Mouse (Mus musculus) forebrain, embryonic 16.5 days (tissue): Measurements from ENCODE around the gene Mmp27. TPM values are rescaled to one million over a fixed set of nuclear protein-coding genes. Genes with fewer than 3 reads are reported as not detected.

Experiments
- ATAC-seq: fragments of 200-750 bp; cut with Nextera tagmentation; 2 replicates; pipeline ENCODE4 v1.8.0; 2017; ENCODE audit warnings: mild to moderate bottlenecking, moderate library complexity
- H3K27ac ChIP-seq: fragments of 300-500 bp; sonication (generic); 2 replicates; pipeline ENCODE4 v1.5.1; 2014; ENCODE audit warnings: low read length, control low read depth
- H3K27me3 ChIP-seq: fragments of 300-500 bp; sonication (generic); replicated peaks from 2 replicates; pipeline ENCODE4 v1.6.1; 2014; ENCODE audit warnings: low read length; ENCODE audit not compliant: control insufficient read depth, insufficient read depth
- H3K36me3 ChIP-seq: fragments of 300-500 bp; sonication (generic); 2 replicates; pipeline ENCODE4 v1.6.1; 2014; ENCODE audit not compliant: control insufficient read depth, insufficient read depth
- H3K4me1 ChIP-seq: fragments of 300-500 bp; sonication (generic); replicated peaks from 2 replicates; pipeline ENCODE4 v1.6.1; 2014; ENCODE audit warnings: low read length; ENCODE audit not compliant: control insufficient read depth, insufficient read depth
- H3K4me2 ChIP-seq: fragments of 300-500 bp; sonication (generic); 2 replicates; pipeline ENCODE4 v1.6.1; 2014; ENCODE audit warnings: mild to moderate bottlenecking, low read length, control low read depth
- H3K4me3 ChIP-seq: fragments of 300-500 bp; sonication (generic); replicated peaks from 2 replicates; pipeline ENCODE4 v1.5.1; 2014; ENCODE audit warnings: mild to moderate bottlenecking, low read length, control low read depth
- H3K9ac ChIP-seq: fragments of 300-500 bp; sonication (generic); replicated peaks from 2 replicates; pipeline ENCODE4 v1.6.1; 2014; ENCODE audit warnings: low read depth, low read length, control low read depth
- H3K9me3 ChIP-seq: fragments of 300-500 bp; sonication (generic); 2 replicates; pipeline ENCODE4 v1.6.1; 2016; ENCODE audit warnings: low read length; ENCODE audit not compliant: control insufficient read depth
- WGBS: fragments of 180-500 bp; shearing (Covaris S2); extraction: QIAGEN DNeasy Blood & Tissue Kit; methylation state at CpG from one replicate; pipeline ENCODE4 v1.1.7; 2014; 5-methylcytosine and 5-hydroxymethylcytosine counted together
- polyA plus RNA-seq: library from polyadenylated mRNA; unstranded; fragments of >200 nt; fragmentation: Nextera tagmentation; extraction: Ambion mirVana; gene quantifications from 2 replicates; pipeline ENCODE4 v1.2.1, GENCODE M21; 2015

Gene Mmp27
- polyA plus RNA-seq, 1 experiment from 2014 or later: not detected

DNA sequence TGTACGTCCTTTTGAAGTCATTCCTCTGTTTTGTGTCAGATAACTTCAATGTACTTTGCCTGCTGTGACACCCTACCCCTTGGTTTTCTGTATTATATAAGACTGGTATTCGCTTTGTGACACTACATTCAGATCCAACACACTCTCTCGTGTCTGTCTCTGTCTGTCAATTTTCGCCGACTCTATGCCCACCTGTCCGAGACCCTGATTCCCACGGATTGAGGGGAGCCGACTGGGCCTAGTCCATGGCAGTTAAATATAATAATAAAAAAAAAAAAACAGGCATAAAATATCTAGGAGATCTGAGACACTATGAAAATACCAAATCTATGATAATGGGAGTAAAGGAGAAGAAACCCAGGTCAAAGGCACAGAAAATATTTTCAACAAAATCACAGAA lies 18.9 kb downstream of the Mmp27 start:
- no peak for ATAC-seq
- 74% methylated on average over 8 of the region's 8 CpGs for WGBS
- H3K36me3 ChIP-seq: no peaks in the 10 kb centered on the region

DNA sequence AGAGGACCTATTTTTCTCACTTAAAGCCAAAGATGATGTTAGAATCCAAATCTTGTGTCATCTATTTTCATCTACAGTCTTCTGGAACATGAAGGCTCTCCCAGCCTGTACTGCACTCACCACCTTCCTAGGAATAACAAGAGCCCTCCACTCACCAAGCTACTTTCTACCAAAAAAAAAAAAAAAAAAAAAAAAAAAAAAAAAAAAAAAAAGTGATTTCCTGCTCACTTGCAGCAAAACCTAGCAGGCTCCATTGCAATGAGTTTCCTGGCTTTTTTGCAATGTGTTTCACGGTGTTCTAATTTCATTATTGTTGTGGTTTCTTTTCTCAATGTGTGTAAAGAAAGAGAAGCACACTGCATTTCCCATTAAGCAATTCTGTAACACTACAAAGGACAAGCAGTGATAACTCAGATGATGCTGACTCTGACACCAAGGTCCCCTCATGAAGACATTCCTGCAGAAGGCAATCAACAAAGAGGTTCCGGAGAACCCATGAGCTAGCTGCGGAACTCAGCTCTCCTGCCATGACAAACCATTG lies 22.1 kb downstream of the Mmp27 start:
- Histone ChIP-seq H3K27ac (no peak overlapping the region), H3K4me3 (no peak overlapping the region), H3K4me2 (no peak overlapping the region), H3K27me3 (no peaks in the 10 kb centered on the region), H3K9me3 (no peaks in the 10 kb centered on the region), H3K4me1 (peaks cover 5% of the 10 kb centered on the region), H3K36me3 (no peaks in the 10 kb centered on the region), H3K9ac (no peak overlapping the region)
- ATAC-seq: no peak
- 98% methylated on average over 3 of the region's 3 CpGs for WGBS

More for the DNA sequence above, 18.9 kb downstream of the Mmp27 start:
- H3K27ac ChIP-seq: no peak overlapping the region
- peaks cover 4% of the 10 kb centered on the region for H3K4me1 ChIP-seq
- no peaks in the 10 kb centered on the region for H3K9me3 ChIP-seq
- no peak overlapping the region for H3K4me2 ChIP-seq
- H3K27me3 ChIP-seq: no peaks in the 10 kb centered on the region
- no peak overlapping the region for H3K9ac ChIP-seq
- no peak overlapping the region for H3K4me3 ChIP-seq

DNA sequence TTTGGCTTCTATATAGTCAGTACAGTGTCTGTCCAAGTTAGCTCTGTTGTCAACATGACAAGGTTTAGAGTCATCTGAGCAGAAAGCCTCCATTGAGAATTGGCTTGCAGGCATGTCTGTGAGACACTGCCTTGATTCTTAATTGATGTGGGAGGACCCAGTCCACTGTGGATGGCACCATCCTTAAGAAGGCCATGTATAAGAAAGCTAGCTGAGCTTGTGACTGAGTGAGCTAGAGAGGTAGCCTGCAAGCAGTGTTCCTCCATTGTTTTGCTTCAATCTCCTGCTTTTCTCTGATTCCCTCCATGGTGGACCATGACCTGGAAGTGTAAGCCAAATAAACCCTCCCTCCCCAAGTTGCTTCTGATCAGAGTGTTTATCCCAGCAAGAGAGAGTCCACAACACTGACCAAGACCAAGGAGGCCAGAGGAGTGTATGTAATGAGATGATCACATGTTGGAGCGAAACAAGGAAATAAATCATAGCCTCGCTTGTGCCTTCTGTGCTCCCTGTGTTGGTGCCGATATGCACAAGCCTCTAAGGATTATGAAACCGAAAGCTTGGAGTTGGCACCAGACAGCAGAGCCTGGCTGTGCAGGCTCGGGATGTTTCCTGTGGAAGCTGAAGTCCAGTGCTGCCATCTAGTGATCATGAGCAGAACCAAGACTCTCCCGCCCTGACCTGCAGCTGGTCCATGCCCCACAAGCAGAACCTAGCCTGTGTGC lies 23.8 kb downstream of the Mmp27 start:
- Histone ChIP-seq H3K9ac (peak overlapping the region; percentile 54), H3K36me3 (no peaks in the 10 kb centered on the region), H3K4me3 (peak overlapping the region; percentile 36), H3K4me1 (peaks cover 5% of the 10 kb centered on the region), H3K27me3 (no peaks in the 10 kb centered on the region), H3K4me2 (peak overlapping the region; percentile 51), H3K9me3 (no peaks in the 10 kb centered on the region), H3K27ac (no peak overlapping the region)
- ATAC-seq: peak; percentile 99
- 15% methylated on average over 6 of the region's 6 CpGs for WGBS

DNA sequence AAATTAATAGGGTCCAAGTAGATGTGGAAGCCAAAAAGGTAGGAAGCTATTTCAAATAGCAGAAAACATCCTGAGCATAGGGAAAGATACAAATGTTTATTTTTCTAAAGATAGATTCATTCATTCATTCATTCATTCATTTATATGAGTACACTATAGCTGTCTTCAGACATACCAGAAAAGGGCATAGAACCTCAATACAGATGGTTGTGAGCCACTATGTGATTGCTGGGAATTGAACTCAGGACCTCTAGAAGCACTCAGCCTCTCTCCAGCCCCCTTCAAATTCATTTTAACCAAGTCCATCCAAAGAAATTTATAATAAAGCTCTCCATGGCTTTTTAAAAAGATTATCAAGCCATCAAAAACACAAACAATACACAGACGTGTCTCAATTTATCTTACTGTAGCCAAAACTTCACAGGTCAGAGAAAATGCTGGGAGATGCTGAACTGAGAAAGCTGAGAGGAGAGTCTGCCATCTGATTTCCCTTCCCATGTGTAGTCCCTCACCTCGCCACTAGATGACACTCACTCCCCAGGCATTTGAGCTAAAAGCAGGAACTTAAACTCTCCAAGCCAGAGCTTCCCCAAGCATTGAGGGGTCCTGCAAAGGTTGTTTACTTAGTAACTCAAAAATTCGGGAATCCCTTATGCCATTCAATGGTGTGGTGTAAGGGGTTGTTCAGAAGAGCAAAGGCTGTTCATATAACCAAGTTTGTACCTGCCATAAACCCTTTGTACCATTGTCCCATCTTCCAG lies 32.0 kb downstream of the Mmp27 start:
- Histone ChIP-seq H3K4me2 (no peak overlapping the region), H3K27ac (no peak overlapping the region), H3K4me3 (no peak overlapping the region), H3K9ac (no peak overlapping the region), H3K4me1 (no peaks in the 10 kb centered on the region), H3K36me3 (no peaks in the 10 kb centered on the region), H3K27me3 (no peaks in the 10 kb centered on the region), H3K9me3 (no peaks in the 10 kb centered on the region)
- 6% methylated on average over 3 of the region's 3 CpGs for WGBS
- peak; percentile 78 for ATAC-seq

DNA sequence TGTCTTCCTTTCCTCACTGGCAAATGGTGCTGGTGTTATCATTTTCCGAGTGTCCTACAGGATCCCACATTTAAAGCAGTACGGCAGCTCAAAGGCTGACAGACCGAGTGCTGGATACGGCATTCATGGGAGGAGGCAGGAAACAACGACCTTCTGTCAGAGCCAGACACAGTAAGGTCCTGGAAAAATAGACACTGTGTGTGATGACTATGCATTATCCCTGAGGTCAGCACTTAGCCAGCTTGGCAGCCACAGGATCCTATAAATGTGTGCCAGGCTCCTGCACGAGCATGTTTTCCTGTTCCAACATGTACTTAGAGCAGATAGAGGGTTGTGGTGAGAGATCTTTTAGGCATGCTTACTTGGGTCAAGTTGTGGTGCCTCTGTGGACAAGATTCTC lies 32.8 kb downstream of the Mmp27 start:
- no peak overlapping the region for H3K4me3 ChIP-seq
- no peak for ATAC-seq
- H3K9ac ChIP-seq: no peak overlapping the region
- H3K9me3 ChIP-seq: no peaks in the 10 kb centered on the region
- H3K27me3 ChIP-seq: no peaks in the 10 kb centered on the region
- H3K4me1 ChIP-seq: no peaks in the 10 kb centered on the region
- no peak overlapping the region for H3K4me2 ChIP-seq
- H3K36me3 ChIP-seq: no peaks in the 10 kb centered on the region
- 80% methylated on average over 6 of the region's 6 CpGs for WGBS
- H3K27ac ChIP-seq: no peak overlapping the region

DNA sequence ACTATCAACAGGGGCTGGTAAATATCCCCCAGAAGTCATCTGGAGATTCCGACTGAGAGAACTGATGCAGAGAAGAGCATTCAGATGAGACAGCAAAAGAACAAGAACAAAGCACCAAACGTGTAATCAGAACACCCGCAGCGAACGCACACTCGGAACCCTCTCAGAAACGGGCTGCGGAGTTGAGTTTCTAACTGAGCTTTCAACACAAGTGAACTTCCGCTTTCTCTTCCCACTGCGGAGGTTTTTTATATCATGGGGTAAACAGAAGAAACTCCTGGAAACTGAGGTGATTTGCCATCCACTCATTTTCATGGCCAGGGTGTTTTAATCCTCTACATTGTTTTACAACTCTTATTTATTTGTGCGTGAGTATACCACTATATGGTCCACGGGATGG lies 34.4 kb downstream of the Mmp27 start:
- ATAC-seq: no peak
- 87% methylated on average over 12 of the region's 12 CpGs for WGBS

DNA sequence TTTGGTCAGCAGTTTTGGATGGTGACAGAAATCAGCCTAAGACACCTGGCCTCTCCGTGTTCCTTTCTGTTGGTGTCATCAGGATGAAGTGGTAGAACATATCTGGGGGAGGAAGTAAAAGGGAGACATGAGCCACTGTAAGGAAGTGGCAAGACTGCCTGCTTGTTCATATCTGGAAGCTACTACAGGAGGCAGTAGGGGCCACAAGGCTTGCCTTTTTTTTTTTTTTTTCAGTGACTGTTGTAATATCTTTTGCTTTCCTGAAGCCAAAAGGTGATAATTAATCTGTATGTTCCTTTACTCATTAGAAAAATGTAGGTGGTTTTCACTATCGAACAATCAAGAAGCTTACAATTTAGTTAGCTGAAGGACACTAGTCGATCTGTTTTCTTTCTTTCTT lies 51.4 kb downstream of the Mmp27 start:
- no peak overlapping the region for H3K27ac ChIP-seq
- H3K36me3 ChIP-seq: no peaks in the 10 kb centered on the region
- H3K27me3 ChIP-seq: no peaks in the 10 kb centered on the region
- H3K9ac ChIP-seq: no peak overlapping the region
- H3K9me3 ChIP-seq: no peaks in the 10 kb centered on the region
- H3K4me2 ChIP-seq: no peak overlapping the region
- 77% methylated on average over 3 of the region's 3 CpGs for WGBS
- H3K4me1 ChIP-seq: no peaks in the 10 kb centered on the region
- ATAC-seq: no peak
- H3K4me3 ChIP-seq: no peak overlapping the region

More for the DNA sequence above, 34.4 kb downstream of the Mmp27 start:
- H3K4me1 ChIP-seq: no peaks in the 10 kb centered on the region
- no peak overlapping the region for H3K4me3 ChIP-seq
- no peaks in the 10 kb centered on the region for H3K9me3 ChIP-seq
- H3K27ac ChIP-seq: no peak overlapping the region
- no peaks in the 10 kb centered on the region for H3K27me3 ChIP-seq
- no peak overlapping the region for H3K4me2 ChIP-seq
- no peaks in the 10 kb centered on the region for H3K36me3 ChIP-seq
- no peak overlapping the region for H3K9ac ChIP-seq

DNA sequence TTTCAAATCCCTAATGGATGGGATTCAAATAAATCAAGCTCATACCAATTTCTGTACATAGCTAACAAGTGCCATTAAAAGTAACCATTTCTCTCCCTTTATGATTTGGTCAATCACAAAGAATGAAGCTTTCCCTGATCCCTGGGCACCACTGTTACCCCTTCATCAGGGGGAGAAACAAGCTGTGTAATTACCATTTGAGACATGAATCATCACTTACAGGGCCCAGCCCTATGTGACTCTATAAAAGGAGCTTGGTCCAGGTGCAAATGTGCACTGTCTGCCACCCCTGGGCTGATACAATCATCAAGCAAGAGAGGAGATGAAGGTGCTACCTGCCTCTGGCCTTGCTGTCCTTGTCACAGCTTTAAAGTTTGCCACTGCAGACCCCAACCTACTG lies 56.7 kb downstream of the Mmp27 start, which contains the start of gene Mmp20:
Gene Mmp20, plus strand, starts transcription at position 301 of the 400 bp plus-strand sequence.
- Histone ChIP-seq H3K27ac (no peak within 1 kb of the TSS), H3K4me3 (no peak within 1 kb of the TSS), H3K9me3 (no peaks in the 10 kb centered on the region), H3K4me2 (no peak within 1 kb of the TSS), H3K9ac (no peak within 1 kb of the TSS), H3K4me1 (no peaks in the 10 kb centered on the region), H3K36me3 (no peaks in the 10 kb centered on the region), H3K27me3 (no peaks in the 10 kb centered on the region)
- ATAC-seq: no peak
